Mouse (Mus musculus): ENCODE data around the gene 1700022I11Rik. TPM values are rescaled to one million over a fixed set of nuclear protein-coding genes. Genes with fewer than 3 reads are reported as not detected.

The 1700022I11Rik gene
- polyA plus RNA-seq, 1 experiment from 2014 or later: 0.41 TPM

DNA sequence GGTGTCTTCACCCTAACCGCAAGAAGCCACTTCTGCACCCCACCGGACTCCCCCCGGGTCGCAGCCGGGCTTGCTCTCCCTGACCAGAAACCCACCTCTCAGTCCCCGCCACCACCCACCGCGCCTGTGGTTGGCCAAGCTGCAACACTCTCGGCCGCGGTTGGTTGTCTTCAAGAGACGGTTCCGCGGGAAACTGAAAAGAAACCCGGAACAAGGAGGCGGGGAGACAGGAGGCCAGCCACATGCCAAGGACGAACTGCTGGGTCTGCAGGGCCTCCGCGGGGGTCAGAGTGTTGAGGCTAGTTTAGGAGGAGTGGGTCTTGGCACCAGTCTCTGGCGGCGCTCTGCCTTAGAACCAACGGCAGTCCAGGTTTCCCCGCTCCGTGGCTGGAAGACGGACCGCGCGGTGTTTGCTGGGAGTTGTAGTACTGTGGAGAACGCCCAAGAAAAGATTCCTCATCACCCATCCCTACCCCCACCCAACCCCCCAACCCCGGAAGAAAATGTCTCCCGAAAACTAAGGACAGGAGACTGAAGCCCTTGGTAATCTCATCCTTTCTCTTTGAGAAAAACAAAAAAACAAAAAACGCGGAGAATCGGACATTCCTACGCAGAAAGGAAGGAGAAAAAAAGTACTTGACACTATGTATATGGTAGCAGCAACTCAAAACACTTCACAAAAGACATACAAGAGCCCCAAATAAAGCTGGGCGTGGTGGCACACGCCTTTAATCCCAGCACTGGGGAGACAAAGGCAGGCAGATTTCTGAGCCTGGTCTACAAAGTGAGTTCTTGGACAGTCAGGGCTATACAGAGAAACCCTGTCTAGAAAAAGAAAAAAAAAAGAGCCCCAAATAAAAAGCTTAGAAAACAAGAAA, 41.0 kb downstream of the 1700022I11Rik start, which contains the start of gene Fancg:
Gene Fancg, minus strand, starts transcription at position 346 of the 878 bp plus-strand sequence.
- peak within 1 kb of the TSS; percentile 75 for H3K4me2 ChIP-seq
- H3K4me3 ChIP-seq: peak within 1 kb of the TSS; percentile 82
- no peaks in the 10 kb centered on the region for H3K9me3 ChIP-seq
- no peaks in the 10 kb centered on the region for H3K27me3 ChIP-seq
- no peaks in the 10 kb centered on the region for H3K36me3 ChIP-seq
- H3K4me1 ChIP-seq (replicated peaks): peaks cover 15% of the 10 kb centered on the region
- ATAC-seq (ENCODE audit: low FRiP score, low read depth): peak; percentile 95
- H3K27ac ChIP-seq (replicated peaks): peak within 1 kb of the TSS; percentile 2; the same call in 1 of the 2 replicates
- peak within 1 kb of the TSS; percentile 53 for H3K9ac ChIP-seq
- 1% methylated on average over 37 of the region's 37 CpGs for whole genome bisulfite sequencing

- H3K4me2 ChIP-seq: no peak overlapping the region
- no peaks in the 10 kb centered on the region for H3K9me3 ChIP-seq
- no peak for ATAC-seq (ENCODE audit: low FRiP score, low read depth)
- 100% methylated on average over 1 of the region's 1 CpGs for WGBS
- H3K4me3 ChIP-seq: no peak overlapping the region
- no peak overlapping the region for H3K27ac ChIP-seq (replicated peaks)
- no peak overlapping the region for H3K9ac ChIP-seq
- no peaks in the 10 kb centered on the region for H3K36me3 ChIP-seq
- peaks cover 15% of the 10 kb centered on the region for H3K4me1 ChIP-seq (replicated peaks)
- H3K27me3 ChIP-seq: no peaks in the 10 kb centered on the region
These were observed 42.7 kb downstream of the 1700022I11Rik start for GRCm38 (mm10) chr4:43012091-43012490.

- no peak overlapping the region for H3K9ac ChIP-seq
- no peak overlapping the region for H3K27ac ChIP-seq (replicated peaks)
- peaks cover 48% of the 10 kb centered on the region for H3K36me3 ChIP-seq
- no peak overlapping the region for H3K4me3 ChIP-seq
- H3K4me1 ChIP-seq (replicated peaks): no peaks in the 10 kb centered on the region
- no peaks in the 10 kb centered on the region for H3K27me3 ChIP-seq
- ATAC-seq (ENCODE audit: low FRiP score, low read depth): no peak
- 94% methylated on average over 4 of the region's 4 CpGs for WGBS
- H3K4me2 ChIP-seq: no peak overlapping the region
- no peaks in the 10 kb centered on the region for H3K9me3 ChIP-seq
These were observed 48.8 kb downstream of the 1700022I11Rik start for GRCm38 (mm10) chr4:43018156-43018555.

- no peak for ATAC-seq (ENCODE audit: low FRiP score, low read depth)
- Histone ChIP-seq H3K27me3 (no peaks in the 10 kb centered on the region), H3K4me3 (no peak overlapping the region), H3K36me3 (peaks cover 51% of the 10 kb centered on the region), H3K4me1 (replicated peaks) (peaks cover 6% of the 10 kb centered on the region), H3K27ac (replicated peaks) (no peak overlapping the region), H3K9ac (no peak overlapping the region), H3K4me2 (no peak overlapping the region), H3K9me3 (no peaks in the 10 kb centered on the region)
- WGBS: 93% methylated on average over 10 of the region's 10 CpGs
These were observed 49.8 kb downstream of the 1700022I11Rik start for GRCm38 (mm10) chr4:43019176-43019575.

GRCm38 (mm10) chr4:43019641-43020465, 50.4 kb downstream of the 1700022I11Rik start:
- H3K4me1 ChIP-seq (replicated peaks): peaks cover 13% of the 10 kb centered on the region
- WGBS: 93% methylated on average over 23 of the region's 23 CpGs
- no peak overlapping the region for H3K4me3 ChIP-seq
- ATAC-seq (ENCODE audit: low FRiP score, low read depth): no peak
- no peak overlapping the region for H3K9ac ChIP-seq
- H3K9me3 ChIP-seq: no peaks in the 10 kb centered on the region
- H3K27ac ChIP-seq (replicated peaks): no peak overlapping the region
- no peaks in the 10 kb centered on the region for H3K27me3 ChIP-seq
- peaks cover 51% of the 10 kb centered on the region for H3K36me3 ChIP-seq
- H3K4me2 ChIP-seq: no peak overlapping the region

GRCm38 (mm10) chr4:43020876-43021275, 51.5 kb downstream of the 1700022I11Rik start:
- H3K4me2 ChIP-seq: no peak overlapping the region
- ATAC-seq (ENCODE audit: low FRiP score, low read depth): no peak
- H3K27me3 ChIP-seq: no peaks in the 10 kb centered on the region
- H3K9me3 ChIP-seq: no peaks in the 10 kb centered on the region
- H3K27ac ChIP-seq (replicated peaks): no peak overlapping the region
- 86% methylated on average over 16 of the region's 16 CpGs for WGBS
- no peak overlapping the region for H3K9ac ChIP-seq
- H3K36me3 ChIP-seq: peaks cover 51% of the 10 kb centered on the region
- no peak overlapping the region for H3K4me3 ChIP-seq
- H3K4me1 ChIP-seq (replicated peaks): peaks cover 16% of the 10 kb centered on the region

GRCm38 (mm10) chr4:43021341-43021740, 51.9 kb downstream of the 1700022I11Rik start:
- WGBS: 74% methylated on average over 17 of the region's 17 CpGs
- Histone ChIP-seq H3K4me2 (no peak overlapping the region), H3K36me3 (peaks cover 51% of the 10 kb centered on the region), H3K4me1 (replicated peaks) (peaks cover 16% of the 10 kb centered on the region), H3K27me3 (no peaks in the 10 kb centered on the region), H3K9me3 (no peaks in the 10 kb centered on the region), H3K27ac (replicated peaks) (no peak overlapping the region), H3K9ac (no peak overlapping the region), H3K4me3 (no peak overlapping the region)
- no peak for ATAC-seq (ENCODE audit: low FRiP score, low read depth)

GRCm38 (mm10) chr4:43024673-43025072, 55.3 kb downstream of the 1700022I11Rik start:
- Histone ChIP-seq H3K9me3 (no peaks in the 10 kb centered on the region), H3K4me2 (peak overlapping the region; percentile 85), H3K27me3 (no peaks in the 10 kb centered on the region), H3K36me3 (peaks cover 47% of the 10 kb centered on the region), H3K27ac (replicated peaks) (peak overlapping the region; percentile 92), H3K9ac (peak overlapping the region; percentile 51), H3K4me1 (replicated peaks) (peaks cover 19% of the 10 kb centered on the region), H3K4me3 (peak overlapping the region; percentile 54)
- 76% methylated on average over 14 of the region's 14 CpGs for WGBS
- no peak for ATAC-seq (ENCODE audit: low FRiP score, low read depth)

GRCm38 (mm10) chr4:43025084-43025960, 55.9 kb downstream of the 1700022I11Rik start, which contains the start of gene Pigo:
Gene Pigo (minus strand): TSS chr4:43025819.
- Histone ChIP-seq H3K4me2 (peak within 1 kb of the TSS; percentile 85), H3K9ac (peak within 1 kb of the TSS; percentile 51), H3K9me3 (no peaks in the 10 kb centered on the region), H3K27me3 (no peaks in the 10 kb centered on the region), H3K4me3 (peak within 1 kb of the TSS; percentile 54), H3K4me1 (replicated peaks) (peaks cover 26% of the 10 kb centered on the region), H3K36me3 (peaks cover 45% of the 10 kb centered on the region), H3K27ac (replicated peaks) (peak within 1 kb of the TSS; percentile 92)
- WGBS: 7% methylated on average over 42 of the region's 42 CpGs
- peak; percentile 95 for ATAC-seq (ENCODE audit: low FRiP score, low read depth)

DNA sequence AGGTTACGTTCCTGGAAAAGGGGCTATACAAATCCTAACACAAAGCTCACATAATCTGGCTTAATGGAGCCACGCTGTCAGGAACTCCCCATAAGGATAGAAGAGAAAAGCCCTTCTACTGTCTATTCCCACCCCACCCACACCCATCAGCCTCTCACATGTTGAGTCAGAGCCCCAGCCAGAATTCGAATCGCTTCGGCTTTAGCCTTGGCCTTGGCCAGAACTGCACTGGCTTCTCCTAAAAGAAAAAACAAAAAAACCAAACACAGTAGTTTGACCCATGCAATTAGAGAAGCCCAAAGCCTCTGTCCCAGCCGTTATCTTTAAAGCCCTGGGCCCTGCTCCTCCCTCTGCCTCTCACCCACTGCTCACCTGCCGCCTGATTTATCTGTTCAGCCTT, 59.7 kb downstream of the 1700022I11Rik start:
- ATAC-seq (ENCODE audit: low FRiP score, low read depth): no peak
- WGBS: 96% methylated on average over 7 of the region's 7 CpGs
- peaks cover 29% of the 10 kb centered on the region for H3K36me3 ChIP-seq

DNA sequence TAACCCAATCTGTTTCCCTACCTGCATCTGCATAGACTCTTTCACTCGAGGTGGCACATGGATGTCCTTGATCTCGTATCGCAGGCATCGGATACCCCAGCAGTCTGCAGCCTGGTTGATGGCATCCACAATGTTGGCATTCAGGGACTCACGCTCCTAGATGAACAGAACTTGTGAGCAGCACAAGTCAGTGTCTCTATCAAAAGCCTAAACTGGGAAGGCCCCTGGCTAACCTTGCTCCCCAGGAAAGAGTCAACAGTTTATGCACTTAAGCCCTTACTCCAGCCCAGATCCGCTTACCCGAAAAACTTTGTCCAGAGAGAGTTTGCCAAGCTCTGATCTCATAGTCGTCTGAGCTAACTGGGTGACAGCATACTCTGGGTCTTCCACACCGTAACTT, 60.3 kb downstream of the 1700022I11Rik start:
- Histone ChIP-seq H3K4me3 (no peak overlapping the region), H3K9me3 (no peaks in the 10 kb centered on the region), H3K4me1 (replicated peaks) (peaks cover 29% of the 10 kb centered on the region), H3K36me3 (peaks cover 35% of the 10 kb centered on the region), H3K9ac (no peak overlapping the region), H3K27ac (replicated peaks) (no peak overlapping the region), H3K4me2 (no peak overlapping the region; the same call in 1 of the 2 replicates), H3K27me3 (no peaks in the 10 kb centered on the region)
- 95% methylated on average over 9 of the region's 9 CpGs for WGBS
- ATAC-seq (ENCODE audit: low FRiP score, low read depth): no peak

More for the DNA sequence above, 59.7 kb downstream of the 1700022I11Rik start:
- H3K4me1 ChIP-seq (replicated peaks): peaks cover 35% of the 10 kb centered on the region
- no peak overlapping the region for H3K4me2 ChIP-seq
- no peaks in the 10 kb centered on the region for H3K9me3 ChIP-seq
- H3K4me3 ChIP-seq: no peak overlapping the region
- H3K9ac ChIP-seq: no peak overlapping the region
- H3K27me3 ChIP-seq: no peaks in the 10 kb centered on the region
- H3K27ac ChIP-seq (replicated peaks): no peak overlapping the region

Measured in hindbrain, embryonic 15.5 days (tissue).